Mouse (Mus musculus) neural tube, embryonic 15.5 days (tissue): ENCODE data around the gene Mb. TPM values are rescaled to one million over a fixed set of nuclear protein-coding genes. Genes with fewer than 3 reads are reported as not detected.
"Not testable (repeated sequence)": the region's sequence is repeated elsewhere in the genome, so short reads cannot be mapped to it uniquely, and the experiment has no call there.

Source experiments
- ATAC-seq: fragments of 200-750 bp; cut with Nextera tagmentation; 2 replicates; pipeline ENCODE4 v1.8.0; 2017; ENCODE audit warnings: mild to moderate bottlenecking, moderate TSS enrichment, moderate library complexity; ENCODE audit not compliant: low FRiP score
- H3K27ac ChIP-seq: fragments of 300-500 bp; sonication (generic); replicated peaks from 2 replicates; pipeline ENCODE4 v1.5.1; 2015; ENCODE audit warnings: mild to moderate bottlenecking, inconsistent platforms
- H3K27me3 ChIP-seq: fragments of 300-500 bp; sonication (generic); replicated peaks from 2 replicates; pipeline ENCODE4 v1.6.1; 2015; ENCODE audit warnings: inconsistent platforms
- H3K36me3 ChIP-seq: fragments of 300-500 bp; sonication (generic); 2 replicates; pipeline ENCODE4 v1.6.1; 2015; ENCODE audit warnings: inconsistent platforms
- H3K4me1 ChIP-seq: fragments of 300-500 bp; sonication (generic); 2 replicates; pipeline ENCODE4 v1.6.1; 2015; ENCODE audit warnings: inconsistent platforms
- H3K4me2 ChIP-seq: fragments of 300-500 bp; sonication (generic); 2 replicates; pipeline ENCODE4 v1.6.1; 2015; ENCODE audit warnings: inconsistent platforms, mild to moderate bottlenecking, moderate library complexity
- H3K4me3 ChIP-seq: fragments of 300-500 bp; sonication (generic); replicated peaks from 2 replicates; pipeline ENCODE4 v1.5.1; 2015; ENCODE audit warnings: mild to moderate bottlenecking, inconsistent platforms
- H3K9ac ChIP-seq: fragments of 300-500 bp; sonication (generic); replicated peaks from 2 replicates; pipeline ENCODE4 v1.6.1; 2015; ENCODE audit warnings: mild to moderate bottlenecking, inconsistent platforms
- H3K9me3 ChIP-seq: fragments of 300-500 bp; sonication (generic); replicated peaks from 2 replicates; pipeline ENCODE4 v1.6.1; 2016; ENCODE audit warnings: inconsistent platforms
- WGBS: fragments of 180-500 bp; shearing (Covaris S2); methylation state at CpG from one replicate; pipeline ENCODE4 v1.1.7; 2015; ENCODE audit warnings: mixed read lengths; 5-methylcytosine and 5-hydroxymethylcytosine counted together
- polyA plus RNA-seq: library from polyadenylated mRNA; unstranded; fragments of >200 nt; fragmentation: Nextera tagmentation; extraction: Ambion mirVana; gene quantifications from 2 replicates; pipeline ENCODE4 v1.2.1, GENCODE M21; 2015

Mb gene
- polyA plus RNA-seq, 1 experiment from 2014 or later = 1.3 TPM

GRCm38 (mm10) chr15:77062746-77063145 is 12.3 kb upstream of the Mb start:
- H3K4me1 ChIP-seq = no peaks in the 10 kb centered on the region
- no peak overlapping the region for H3K9ac ChIP-seq
- H3K27me3 ChIP-seq = no peaks in the 10 kb centered on the region
- H3K4me3 ChIP-seq = no peak overlapping the region
- no peak for ATAC-seq
- no peak overlapping the region for H3K4me2 ChIP-seq
- H3K9me3 ChIP-seq = no peaks in the 10 kb centered on the region
- no peak overlapping the region for H3K27ac ChIP-seq
- H3K36me3 ChIP-seq = no peaks in the 10 kb centered on the region

GRCm38 (mm10) chr15:77059416-77059815 is 8.9 kb upstream of the Mb start:
- ATAC-seq, H3K9me3 ChIP-seq, H3K27me3 ChIP-seq, H3K4me2 ChIP-seq, H3K27ac ChIP-seq, H3K4me3 ChIP-seq, H3K9ac ChIP-seq, H3K36me3 ChIP-seq: not testable (repeated sequence)
- WGBS = 93% methylated on average over 4 of the region's 4 CpGs
- H3K4me1 ChIP-seq = peaks cover 13% of the 10 kb centered on the region

GRCm38 (mm10) chr15:77058566-77058965 is 8.1 kb upstream of the Mb start:
- H3K4me3 ChIP-seq = no peak overlapping the region
- no peak for ATAC-seq
- H3K9me3 ChIP-seq = no peaks in the 10 kb centered on the region
- H3K27ac ChIP-seq = no peak overlapping the region
- H3K9ac ChIP-seq = no peak overlapping the region
- no peaks in the 10 kb centered on the region for H3K36me3 ChIP-seq
- peaks cover 13% of the 10 kb centered on the region for H3K4me1 ChIP-seq
- no peak overlapping the region for H3K4me2 ChIP-seq
- H3K27me3 ChIP-seq = no peaks in the 10 kb centered on the region

GRCm38 (mm10) chr15:77056791-77057051 is 6.3 kb upstream of the Mb start:
- WGBS = 46% methylated on average over 3 of the region's 3 CpGs
- Histone ChIP-seq H3K4me2 (no peak overlapping the region), H3K4me1 (peaks cover 13% of the 10 kb centered on the region), H3K27ac (no peak overlapping the region), H3K9me3 (no peaks in the 10 kb centered on the region), H3K4me3 (no peak overlapping the region), H3K27me3 (no peaks in the 10 kb centered on the region), H3K9ac (no peak overlapping the region), H3K36me3 (no peaks in the 10 kb centered on the region)
- ATAC-seq = no peak

GRCm38 (mm10) chr15:77056001-77056790 is 5.7 kb upstream of the Mb start:
- H3K9me3 ChIP-seq = no peaks in the 10 kb centered on the region
- ATAC-seq = no peak
- H3K4me1 ChIP-seq = peaks cover 13% of the 10 kb centered on the region
- H3K9ac ChIP-seq = no peak overlapping the region
- no peak overlapping the region for H3K27ac ChIP-seq
- WGBS = 23% methylated on average over 6 of the region's 6 CpGs
- no peaks in the 10 kb centered on the region for H3K27me3 ChIP-seq
- no peak overlapping the region for H3K4me2 ChIP-seq
- H3K36me3 ChIP-seq = no peaks in the 10 kb centered on the region
- H3K4me3 ChIP-seq = no peak overlapping the region

- Histone ChIP-seq H3K4me2 (no peak overlapping the region), H3K9me3 (no peaks in the 10 kb centered on the region), H3K4me3 (no peak overlapping the region), H3K27me3 (no peaks in the 10 kb centered on the region), H3K9ac (no peak overlapping the region), H3K27ac (no peak overlapping the region), H3K4me1 (peaks cover 13% of the 10 kb centered on the region), H3K36me3 (no peaks in the 10 kb centered on the region)
- 58% methylated on average over 5 of the region's 5 CpGs for WGBS
- ATAC-seq = no peak
Measured at GRCm38 (mm10) chr15:77054611-77055175, 4.2 kb upstream of the Mb start.

- Histone ChIP-seq H3K4me3 (no peak overlapping the region), H3K9me3 (no peaks in the 10 kb centered on the region), H3K4me1 (peaks cover 13% of the 10 kb centered on the region), H3K9ac (no peak overlapping the region), H3K36me3 (no peaks in the 10 kb centered on the region), H3K27me3 (no peaks in the 10 kb centered on the region), H3K27ac (no peak overlapping the region), H3K4me2 (no peak overlapping the region)
- ATAC-seq = no peak
- 72% methylated on average over 1 of the region's 1 CpGs for WGBS
Measured at GRCm38 (mm10) chr15:77053021-77053420, 2.6 kb upstream of the Mb start.

GRCm38 (mm10) chr15:77052176-77052575 is 1.7 kb upstream of the Mb start:
- no peak overlapping the region for H3K4me2 ChIP-seq
- H3K4me1 ChIP-seq = peaks cover 13% of the 10 kb centered on the region
- no peak overlapping the region for H3K4me3 ChIP-seq
- H3K27me3 ChIP-seq = no peaks in the 10 kb centered on the region
- ATAC-seq = no peak
- 16% methylated on average over 1 of the region's 1 CpGs for WGBS
- no peaks in the 10 kb centered on the region for H3K9me3 ChIP-seq
- H3K36me3 ChIP-seq = no peaks in the 10 kb centered on the region
- no peak overlapping the region for H3K27ac ChIP-seq
- H3K9ac ChIP-seq = no peak overlapping the region

- 58% methylated on average over 10 of the region's 10 CpGs for WGBS
- Histone ChIP-seq H3K36me3 (no peaks in the 10 kb centered on the region), H3K27me3 (no peaks in the 10 kb centered on the region), H3K9me3 (no peaks in the 10 kb centered on the region), H3K9ac (no peak overlapping the region), H3K4me2 (no peak overlapping the region), H3K4me1 (no peaks in the 10 kb centered on the region), H3K27ac (no peak overlapping the region), H3K4me3 (no peak overlapping the region)
- ATAC-seq = no peak
Measured at GRCm38 (mm10) chr15:77045609-77046008, 4.9 kb downstream of the Mb start.

GRCm38 (mm10) chr15:77044597-77045320 is 5.7 kb downstream of the Mb start, which contains the start of gene Apol6:
Gene Apol6 (plus strand): TSS chr15:77044729.
- no peak within 1 kb of the TSS for H3K9ac ChIP-seq
- H3K9me3 ChIP-seq = no peaks in the 10 kb centered on the region
- WGBS = 86% methylated on average over 12 of the region's 12 CpGs
- no peaks in the 10 kb centered on the region for H3K27me3 ChIP-seq
- H3K27ac ChIP-seq = no peak within 1 kb of the TSS
- no peaks in the 10 kb centered on the region for H3K36me3 ChIP-seq
- H3K4me3 ChIP-seq = no peak within 1 kb of the TSS
- no peak for ATAC-seq
- H3K4me2 ChIP-seq = no peak within 1 kb of the TSS
- H3K4me1 ChIP-seq = no peaks in the 10 kb centered on the region

GRCm38 (mm10) chr15:77040784-77041183 is 9.7 kb downstream of the Mb start:
- WGBS = 67% methylated on average over 3 of the region's 3 CpGs
- H3K9ac ChIP-seq = no peak overlapping the region
- no peak for ATAC-seq

GRCm38 (mm10) chr15:77039211-77039700 is 11.2 kb downstream of the Mb start:
- Histone ChIP-seq H3K9ac (no peak overlapping the region), H3K27ac (no peak overlapping the region), H3K4me3 (no peak overlapping the region), H3K9me3 (no peaks in the 10 kb centered on the region), H3K36me3 (no peaks in the 10 kb centered on the region), H3K27me3 (no peaks in the 10 kb centered on the region), H3K4me2 (no peak overlapping the region), H3K4me1 (peaks cover 21% of the 10 kb centered on the region)
- no peak for ATAC-seq
- 77% methylated on average over 9 of the region's 9 CpGs for WGBS

More at GRCm38 (mm10) chr15:77040784-77041183, 9.7 kb downstream of the Mb start:
- no peak overlapping the region for H3K4me2 ChIP-seq
- no peak overlapping the region for H3K27ac ChIP-seq
- H3K4me1 ChIP-seq = peaks cover 21% of the 10 kb centered on the region
- H3K4me3 ChIP-seq = no peak overlapping the region
- no peaks in the 10 kb centered on the region for H3K27me3 ChIP-seq
- no peaks in the 10 kb centered on the region for H3K9me3 ChIP-seq
- H3K36me3 ChIP-seq = no peaks in the 10 kb centered on the region
